Mouse (Mus musculus) retina, postnatal 7 days (tissue): ENCODE results near the gene Olfr812.
"Not testable (repeated sequence)": the region's sequence is repeated elsewhere in the genome, so short reads cannot be mapped to it uniquely, and the experiment has no call there.

Source experiments
- DNase-seq: peaks from one replicate; pipeline ENCODE4 v3.0.0-alpha.2; 2012; ENCODE audit warnings: low read depth, low spot score

Gene Olfr812

GRCm38 (mm10) chr10:129845994-129846393 lies at the start of gene Olfr812:
Gene Olfr812 (minus strand): TSS chr10:129846094.
- no peak for DNase-seq

- no peak for DNase-seq
Measured at GRCm38 (mm10) chr10:129885934-129886333, 40.0 kb upstream of the Olfr812 start.

GRCm38 (mm10) chr10:129885496-129885895 lies 39.6 kb upstream of the Olfr812 start:
- DNase-seq: not testable (repeated sequence)

GRCm38 (mm10) chr10:129879751-129880150 lies 33.9 kb upstream of the Olfr812 start, which contains the start of gene Olfr814:
Gene Olfr814 (minus strand): TSS chr10:129879851.
- DNase-seq: not testable (repeated sequence)

GRCm38 (mm10) chr10:129855067-129855466 lies 9.2 kb upstream of the Olfr812 start, which contains the start of gene Olfr813:
Gene Olfr813 (plus strand): TSS chr10:129855367.
- DNase-seq: no peak

GRCm38 (mm10) chr10:129847343-129847742 lies 1.4 kb upstream of the Olfr812 start:
- no peak for DNase-seq

GRCm38 (mm10) chr10:129804296-129804695 lies 41.6 kb downstream of the Olfr812 start, which contains the start of gene Olfr811:
Gene Olfr811 (minus strand): TSS chr10:129804396.
- no peak for DNase-seq

- no peak for DNase-seq
Measured at GRCm38 (mm10) chr10:129794817-129795216, 51.1 kb downstream of the Olfr812 start, which contains the start of gene Olfr810. Gene Olfr810 (minus strand): TSS chr10:129794917.
